Mouse (Mus musculus): ENCODE data around the gene Mthfd2. TPM values are rescaled to one million over a fixed set of nuclear protein-coding genes. Genes with fewer than 3 reads are reported as not detected.

The Mthfd2 gene
- polyA plus RNA-seq, 1 experiment from 2014 or later, result 20.9 TPM

GRCm38 (mm10) chr6:83312021-83312420 is 13.7 kb downstream of the Mthfd2 start:
- Histone ChIP-seq H3K27me3 (ENCODE audit: insufficient read depth, low read length) (no peaks in the 10 kb centered on the region), H3K4me2 (ENCODE audit: low read depth, low read length) (no peak overlapping the region), H3K9me3 (ENCODE audit: low read length) (no peaks in the 10 kb centered on the region), H3K4me3 (ENCODE audit: low read depth, low read length) (no peak overlapping the region), H3K4me1 (ENCODE audit: insufficient read depth) (peaks cover 23% of the 10 kb centered on the region), H3K27ac (ENCODE audit: low read depth) (no peak overlapping the region), H3K9ac (replicated peaks) (peak overlapping the region; percentile 30; the same call in 1 of the 2 replicates), H3K36me3 (replicated peaks; ENCODE audit: insufficient read depth, low read length) (peaks cover 45% of the 10 kb centered on the region)
- TF ChIP-seq EP300 (IDR thresholded peaks at IDR 0.05; ENCODE audit: low read depth) (no peak), CTCF (IDR thresholded peaks at IDR 0.05; ENCODE audit: low read depth) (no peak)
- ATAC-seq (peak; percentile 31; the same call in 1 of the 2 replicates), DNase-seq (no peak)
- 83% methylated on average over 7 of the region's 7 CpGs for WGBS (ENCODE audit: insufficient replicate concordance)

DNA sequence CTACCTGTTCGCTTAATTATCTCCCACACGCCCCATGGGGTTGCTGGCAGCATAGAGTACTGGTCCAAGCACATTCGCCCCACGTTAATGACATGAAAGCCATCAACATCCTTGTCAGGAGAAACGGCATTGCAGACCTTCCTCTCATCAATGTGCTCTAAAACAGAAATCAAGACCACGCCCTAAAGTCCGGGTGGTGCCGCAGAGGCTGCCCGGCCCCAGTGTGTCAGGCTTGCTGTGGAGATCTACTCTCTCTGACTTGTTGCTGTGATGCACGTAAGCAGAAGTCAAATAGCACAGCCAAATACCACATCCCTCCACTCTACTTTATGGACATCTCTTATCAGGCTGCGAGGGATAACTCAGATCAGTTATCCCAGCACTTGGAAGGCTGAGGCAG is 14.5 kb downstream of the Mthfd2 start:
- no peak for ATAC-seq
- Histone ChIP-seq H3K4me3 (ENCODE audit: low read depth, low read length) (no peak overlapping the region), H3K4me1 (ENCODE audit: insufficient read depth) (peaks cover 17% of the 10 kb centered on the region), H3K36me3 (replicated peaks; ENCODE audit: insufficient read depth, low read length) (peaks cover 50% of the 10 kb centered on the region), H3K9me3 (ENCODE audit: low read length) (no peaks in the 10 kb centered on the region), H3K27ac (ENCODE audit: low read depth) (no peak overlapping the region), H3K9ac (replicated peaks) (no peak overlapping the region), H3K27me3 (ENCODE audit: insufficient read depth, low read length) (no peaks in the 10 kb centered on the region), H3K4me2 (ENCODE audit: low read depth, low read length) (no peak overlapping the region)
- DNase-seq, result no peak
- TF ChIP-seq EP300 (IDR thresholded peaks at IDR 0.05; ENCODE audit: low read depth) (no peak), CTCF (IDR thresholded peaks at IDR 0.05; ENCODE audit: low read depth) (no peak)
- WGBS (ENCODE audit: insufficient replicate concordance), result 90% methylated on average over 11 of the region's 11 CpGs

- no peak overlapping the region for H3K4me2 ChIP-seq (ENCODE audit: low read depth, low read length)
- H3K4me3 ChIP-seq (ENCODE audit: low read depth, low read length), result no peak overlapping the region
- no peak overlapping the region for H3K27ac ChIP-seq (ENCODE audit: low read depth)
- H3K4me1 ChIP-seq (ENCODE audit: insufficient read depth), result peaks cover 5% of the 10 kb centered on the region; the same call in 1 of the 2 replicates
- TF ChIP-seq CTCF (IDR thresholded peaks at IDR 0.05; ENCODE audit: low read depth) (peak; percentile 35), EP300 (IDR thresholded peaks at IDR 0.05; ENCODE audit: low read depth) (no peak)
- no peaks in the 10 kb centered on the region for H3K9me3 ChIP-seq (ENCODE audit: low read length)
- DNase-seq, result no peak
- WGBS (ENCODE audit: insufficient replicate concordance), result 88% methylated on average over 7 of the region's 7 CpGs
- peaks cover 65% of the 10 kb centered on the region for H3K36me3 ChIP-seq (replicated peaks; ENCODE audit: insufficient read depth, low read length)
- H3K9ac ChIP-seq (replicated peaks), result no peak overlapping the region
- ATAC-seq, result no peak
- no peaks in the 10 kb centered on the region for H3K27me3 ChIP-seq (ENCODE audit: insufficient read depth, low read length)
Measured at GRCm38 (mm10) chr6:83309017-83309416, 16.7 kb downstream of the Mthfd2 start.

- H3K36me3 ChIP-seq (replicated peaks; ENCODE audit: insufficient read depth, low read length), result peaks cover 20% of the 10 kb centered on the region
- TF ChIP-seq CTCF (IDR thresholded peaks at IDR 0.05; ENCODE audit: low read depth) (no peak), EP300 (IDR thresholded peaks at IDR 0.05; ENCODE audit: low read depth) (no peak)
- H3K27ac ChIP-seq (ENCODE audit: low read depth), result no peak overlapping the region
- H3K4me3 ChIP-seq (ENCODE audit: low read depth, low read length), result no peak overlapping the region
- H3K27me3 ChIP-seq (ENCODE audit: insufficient read depth, low read length), result no peaks in the 10 kb centered on the region
- H3K9ac ChIP-seq (replicated peaks), result no peak overlapping the region
- H3K4me1 ChIP-seq (ENCODE audit: insufficient read depth), result no peaks in the 10 kb centered on the region
- no peaks in the 10 kb centered on the region for H3K9me3 ChIP-seq (ENCODE audit: low read length)
- WGBS (ENCODE audit: insufficient replicate concordance), result 79% methylated on average over 5 of the region's 5 CpGs
- DNase-seq (no peak), ATAC-seq (no peak)
- H3K4me2 ChIP-seq (ENCODE audit: low read depth, low read length), result no peak overlapping the region
Measured at GRCm38 (mm10) chr6:83302264-83302663, 23.4 kb downstream of the Mthfd2 start.

DNA sequence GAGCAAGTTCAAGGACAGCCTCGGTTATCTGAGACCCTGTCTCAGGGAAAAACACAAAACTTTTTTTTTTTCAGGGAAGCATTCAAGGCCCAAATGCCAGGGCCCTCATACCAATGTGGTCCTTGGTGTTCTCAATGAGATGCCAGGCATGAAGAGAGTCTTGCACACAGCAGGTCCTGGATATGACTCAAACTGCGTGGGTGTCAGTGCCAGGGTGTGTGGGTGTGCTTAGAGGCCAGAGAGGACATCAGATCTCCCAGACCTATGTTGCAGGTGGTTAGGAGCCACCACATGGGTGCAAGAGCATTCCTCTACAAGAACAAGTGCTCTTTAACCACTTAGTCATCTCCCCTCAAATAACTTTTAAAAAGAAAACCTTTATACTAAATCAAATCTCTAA is 24.4 kb downstream of the Mthfd2 start:
- no peak overlapping the region for H3K4me3 ChIP-seq (ENCODE audit: low read depth, low read length)
- ATAC-seq, result no peak
- no peaks in the 10 kb centered on the region for H3K9me3 ChIP-seq (ENCODE audit: low read length)
- peaks cover 15% of the 10 kb centered on the region for H3K36me3 ChIP-seq (replicated peaks; ENCODE audit: insufficient read depth, low read length)
- WGBS (ENCODE audit: insufficient replicate concordance), result 77% methylated on average over 2 of the region's 2 CpGs
- TF ChIP-seq EP300 (IDR thresholded peaks at IDR 0.05; ENCODE audit: low read depth), result no peak
- no peak for TF ChIP-seq CTCF (IDR thresholded peaks at IDR 0.05; ENCODE audit: low read depth)
- no peaks in the 10 kb centered on the region for H3K4me1 ChIP-seq (ENCODE audit: insufficient read depth)
- DNase-seq, result no peak
- H3K9ac ChIP-seq (replicated peaks), result no peak overlapping the region
- no peak overlapping the region for H3K4me2 ChIP-seq (ENCODE audit: low read depth, low read length)
- no peaks in the 10 kb centered on the region for H3K27me3 ChIP-seq (ENCODE audit: insufficient read depth, low read length)
- no peak overlapping the region for H3K27ac ChIP-seq (ENCODE audit: low read depth)

- no peaks in the 10 kb centered on the region for H3K4me1 ChIP-seq (ENCODE audit: insufficient read depth)
- H3K27ac ChIP-seq (ENCODE audit: low read depth), result no peak overlapping the region
- ATAC-seq (no peak), DNase-seq (no peak)
- H3K4me2 ChIP-seq (ENCODE audit: low read depth, low read length), result no peak overlapping the region
- no peaks in the 10 kb centered on the region for H3K27me3 ChIP-seq (ENCODE audit: insufficient read depth, low read length)
- H3K36me3 ChIP-seq (replicated peaks; ENCODE audit: insufficient read depth, low read length), result peaks cover 8% of the 10 kb centered on the region; the same call in 1 of the 2 replicates
- H3K4me3 ChIP-seq (ENCODE audit: low read depth, low read length), result no peak overlapping the region
- no peak overlapping the region for H3K9ac ChIP-seq (replicated peaks)
- TF ChIP-seq EP300 (IDR thresholded peaks at IDR 0.05; ENCODE audit: low read depth) (no peak), CTCF (IDR thresholded peaks at IDR 0.05; ENCODE audit: low read depth) (no peak)
- WGBS (ENCODE audit: insufficient replicate concordance), result 65% methylated on average over 7 of the region's 7 CpGs
- no peaks in the 10 kb centered on the region for H3K9me3 ChIP-seq (ENCODE audit: low read length)
Measured at GRCm38 (mm10) chr6:83300447-83301229, 25.1 kb downstream of the Mthfd2 start.
